Mouse (Mus musculus) hindbrain, embryonic 11.5 days (tissue): ENCODE results near the gene Ramp2. TPM values are rescaled to one million over a fixed set of nuclear protein-coding genes. Genes with fewer than 3 reads are reported as not detected.
A peak's percentile ranks its signal among the peaks of the same experiment; 100 is the strongest.

Source experiments
- ATAC-seq: fragments of 200-750 bp; cut with Nextera tagmentation; 2 replicates; pipeline ENCODE4 v1.8.0; 2017; ENCODE audit warnings: mild to moderate bottlenecking, moderate TSS enrichment, moderate library complexity; ENCODE audit not compliant: low FRiP score
- DNase-seq: peaks from one replicate; pipeline ENCODE4 v3.0.0-alpha.2; 2015; ENCODE audit warnings: low spot score
- H3K27ac ChIP-seq: fragments of 300-500 bp; sonication (generic); 2 replicates; pipeline ENCODE4 v1.5.1; 2014; ENCODE audit warnings: mild to moderate bottlenecking, low read depth, low read length
- H3K27me3 ChIP-seq: fragments of 300-500 bp; sonication (generic); 2 replicates; pipeline ENCODE4 v1.6.1; 2014; ENCODE audit warnings: mild to moderate bottlenecking, low read length, moderate library complexity, mixed read lengths; ENCODE audit not compliant: control insufficient read depth, insufficient read depth
- H3K36me3 ChIP-seq: fragments of 300-500 bp; sonication (generic); 2 replicates; pipeline ENCODE4 v1.6.1; 2014; ENCODE audit warnings: mild to moderate bottlenecking, low read length, moderate library complexity, mixed read lengths; ENCODE audit not compliant: control insufficient read depth, insufficient read depth
- H3K4me1 ChIP-seq: fragments of 300-500 bp; sonication (generic); replicated peaks from 2 replicates; pipeline ENCODE4 v1.6.1; 2014; ENCODE audit warnings: low read length, mixed read lengths; ENCODE audit not compliant: control insufficient read depth, insufficient read depth
- H3K4me2 ChIP-seq: fragments of 300-500 bp; sonication (generic); replicated peaks from 2 replicates; pipeline ENCODE4 v1.6.1; 2014; ENCODE audit warnings: mild to moderate bottlenecking, low read depth, low read length
- H3K4me3 ChIP-seq: fragments of 300-500 bp; sonication (generic); 2 replicates; pipeline ENCODE4 v1.5.1; 2014; ENCODE audit warnings: low read depth, low read length
- H3K9ac ChIP-seq: fragments of 300-500 bp; sonication (generic); 2 replicates; pipeline ENCODE4 v1.6.1; 2014; ENCODE audit warnings: low read depth, low read length
- H3K9me3 ChIP-seq: fragments of 300-500 bp; sonication (generic); 2 replicates; pipeline ENCODE4 v1.6.1; 2016; ENCODE audit warnings: low read length; ENCODE audit not compliant: control insufficient read depth
- WGBS: fragments of 180-500 bp; shearing (Covaris S2); extraction: QIAGEN DNeasy Blood & Tissue Kit; methylation state at CpG from one replicate; pipeline ENCODE4 v1.1.7; 2014; 5-methylcytosine and 5-hydroxymethylcytosine counted together
- polyA plus RNA-seq: library from polyadenylated mRNA; unstranded; fragments of >200 nt; fragmentation: Nextera tagmentation; extraction: Ambion mirVana; gene quantifications from 2 replicates; pipeline ENCODE4 v1.2.1, GENCODE M21; 2014

The Ramp2 gene
- 63.0 and 71.9 TPM in 2 replicates for polyA plus RNA-seq

- H3K4me3 ChIP-seq: peak within 1 kb of the TSS; percentile 60
- no peaks in the 10 kb centered on the region for H3K36me3 ChIP-seq
- peaks cover 14% of the 10 kb centered on the region for H3K27me3 ChIP-seq
- H3K4me2 ChIP-seq: peak within 1 kb of the TSS; percentile 99
- H3K27ac ChIP-seq: no peak within 1 kb of the TSS
- peak within 1 kb of the TSS; percentile 69 for H3K9ac ChIP-seq
- H3K9me3 ChIP-seq: no peaks in the 10 kb centered on the region
- WGBS: under 1% methylated on average over 52 of the region's 63 CpGs
- ATAC-seq: peak; percentile 60
- no peaks in the 10 kb centered on the region; the same call in none of the 2 replicates for H3K4me1 ChIP-seq
- peak; percentile 64 for DNase-seq
These were observed at the start of gene Ramp2 for GRCm38 (mm10) chr11:101245855-101246701. Gene Ramp2 (plus strand): TSS chr11:101246028.

GRCm38 (mm10) chr11:101196175-101196574 lies 49.7 kb upstream of the Ramp2 start:
- H3K4me2 ChIP-seq: no peak overlapping the region
- no peaks in the 10 kb centered on the region for H3K9me3 ChIP-seq
- 0 out of 2 replicates have a peak, but pooled peaks cover 2% of the 10 kb centered on the region for H3K36me3 ChIP-seq
- H3K27ac ChIP-seq: no peak overlapping the region
- 94% methylated on average over 8 of the region's 8 CpGs for WGBS
- ATAC-seq (no peak), DNase-seq (no peak)
- H3K9ac ChIP-seq: no peak overlapping the region
- H3K4me3 ChIP-seq: no peak overlapping the region
- H3K27me3 ChIP-seq: no peaks in the 10 kb centered on the region
- no peaks in the 10 kb centered on the region; the same call in 1 of the 2 replicates for H3K4me1 ChIP-seq

GRCm38 (mm10) chr11:101199555-101199954 lies 46.3 kb upstream of the Ramp2 start:
- Histone ChIP-seq H3K36me3 (0 out of 2 replicates have a peak, but pooled peaks cover 2% of the 10 kb centered on the region), H3K4me3 (no peak overlapping the region), H3K27me3 (no peaks in the 10 kb centered on the region), H3K9me3 (no peaks in the 10 kb centered on the region), H3K27ac (no peak overlapping the region), H3K4me2 (no peak overlapping the region), H3K9ac (no peak overlapping the region), H3K4me1 (no peaks in the 10 kb centered on the region)
- DNase-seq: no peak
- ATAC-seq: no peak
- WGBS: 91% methylated on average over 3 of the region's 3 CpGs

GRCm38 (mm10) chr11:101200986-101201385 lies 44.8 kb upstream of the Ramp2 start:
- no peak for ATAC-seq
- peak; percentile 64 for DNase-seq
- H3K4me1 ChIP-seq: no peaks in the 10 kb centered on the region
- H3K9me3 ChIP-seq: no peaks in the 10 kb centered on the region
- H3K36me3 ChIP-seq: 0 out of 2 replicates have a peak, but pooled peaks cover 2% of the 10 kb centered on the region
- H3K4me2 ChIP-seq: no peak overlapping the region
- no peak overlapping the region for H3K9ac ChIP-seq
- H3K27me3 ChIP-seq: no peaks in the 10 kb centered on the region
- no peak overlapping the region for H3K27ac ChIP-seq
- WGBS: 26% methylated on average over 7 of the region's 7 CpGs
- no peak overlapping the region for H3K4me3 ChIP-seq

GRCm38 (mm10) chr11:101211970-101212369 lies 33.9 kb upstream of the Ramp2 start:
- Histone ChIP-seq H3K4me3 (no peak overlapping the region), H3K4me2 (no peak overlapping the region), H3K9me3 (no peaks in the 10 kb centered on the region), H3K9ac (no peak overlapping the region), H3K36me3 (no peaks in the 10 kb centered on the region), H3K27me3 (no peaks in the 10 kb centered on the region), H3K27ac (no peak overlapping the region), H3K4me1 (no peaks in the 10 kb centered on the region)
- peak; percentile 82 for DNase-seq
- no peak for ATAC-seq
- WGBS: 50% methylated on average over 3 of the region's 3 CpGs

- WGBS: 90% methylated on average over 5 of the region's 5 CpGs
These were observed 28.9 kb upstream of the Ramp2 start for GRCm38 (mm10) chr11:101216936-101217335.

GRCm38 (mm10) chr11:101218436-101219055 lies 27.3 kb upstream of the Ramp2 start:
- no peaks in the 10 kb centered on the region for H3K9me3 ChIP-seq
- 84% methylated on average over 10 of the region's 10 CpGs for WGBS
- no peaks in the 10 kb centered on the region for H3K4me1 ChIP-seq

More at GRCm38 (mm10) chr11:101216936-101217335, 28.9 kb upstream of the Ramp2 start:
- Histone ChIP-seq H3K36me3 (no peaks in the 10 kb centered on the region), H3K27me3 (no peaks in the 10 kb centered on the region), H3K4me2 (no peak overlapping the region), H3K27ac (no peak overlapping the region), H3K9ac (no peak overlapping the region), H3K4me3 (no peak overlapping the region), H3K9me3 (no peaks in the 10 kb centered on the region), H3K4me1 (no peaks in the 10 kb centered on the region)
- ATAC-seq (no peak), DNase-seq (no peak)

GRCm38 (mm10) chr11:101220853-101221252 lies 25.0 kb upstream of the Ramp2 start:
- no peak for ATAC-seq
- H3K4me2 ChIP-seq: no peak overlapping the region
- H3K4me1 ChIP-seq: no peaks in the 10 kb centered on the region
- WGBS: 57% methylated on average over 2 of the region's 2 CpGs
- H3K9me3 ChIP-seq: no peaks in the 10 kb centered on the region
- no peak overlapping the region for H3K4me3 ChIP-seq
- DNase-seq: no peak
- no peak overlapping the region for H3K9ac ChIP-seq
- H3K36me3 ChIP-seq: no peaks in the 10 kb centered on the region
- H3K27me3 ChIP-seq: no peaks in the 10 kb centered on the region
- H3K27ac ChIP-seq: no peak overlapping the region

More at GRCm38 (mm10) chr11:101218436-101219055, 27.3 kb upstream of the Ramp2 start:
- Histone ChIP-seq H3K4me3 (no peak overlapping the region), H3K9ac (no peak overlapping the region), H3K4me2 (no peak overlapping the region), H3K36me3 (no peaks in the 10 kb centered on the region), H3K27ac (no peak overlapping the region), H3K27me3 (no peaks in the 10 kb centered on the region)
- DNase-seq (no peak), ATAC-seq (no peak)
